Mouse (Mus musculus): ENCODE data around the gene Ptbp3.

DNA sequence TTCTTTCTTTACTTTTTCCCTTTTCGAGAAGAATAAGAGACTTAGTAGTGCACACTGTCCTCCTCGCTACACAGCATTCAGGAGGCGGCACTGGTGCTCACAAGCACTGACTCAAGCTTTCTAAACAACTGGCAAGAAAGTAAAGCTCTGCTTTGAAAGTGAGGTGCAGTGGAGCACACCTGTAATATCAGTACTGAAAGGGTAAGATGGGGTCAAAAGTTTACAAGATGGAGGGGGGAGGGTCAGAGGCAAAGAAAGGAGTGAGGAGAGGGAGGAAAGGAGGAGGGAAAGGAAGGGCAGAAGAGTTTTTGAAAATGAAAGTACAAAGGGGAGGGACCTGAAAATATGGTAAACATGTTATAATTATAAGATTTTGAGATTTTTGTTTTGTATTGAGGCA lies 43.7 kb downstream of the Ptbp3 start:
- TF ChIP-seq POLR2A (IDR thresholded peaks at IDR 0.05; ENCODE audit: extremely low read depth, insufficient read depth, low read length), result no peak
- TF ChIP-seq CTCF (IDR thresholded peaks at IDR 0.05; ENCODE audit: low read depth, low read length), result no peak
